11 mouse cellular contexts compared by ENCODE assay signal in the genomic region with DNA sequence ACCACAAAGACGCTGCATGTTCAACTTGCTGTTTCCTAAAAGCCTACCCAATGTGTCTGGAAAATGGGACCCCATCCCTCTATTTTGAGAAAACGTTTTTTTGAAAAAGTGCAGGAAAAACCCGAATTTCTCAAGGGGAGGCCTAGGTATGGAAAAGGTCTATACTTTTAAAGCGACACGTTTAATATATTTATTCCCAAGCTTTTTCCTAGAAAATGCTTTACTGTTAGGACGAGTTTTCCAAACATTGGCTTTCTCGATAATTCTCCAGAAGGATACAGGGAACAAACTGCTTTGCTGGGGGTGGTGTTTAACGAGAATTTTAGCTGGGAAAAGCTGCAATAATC. TPM values are rescaled to one million over a fixed set of nuclear protein-coding genes. Genes with fewer than 3 reads are reported as not detected.
DNase-seq lines count a peak whose midpoint lies in the region; ATAC-seq and TF ChIP-seq lines count a peak whose summit lies in the region.
"Had no signal": no experiment of that assay in that cellular context is flagged by ENCODE, and none has a peak within 500 bp of the region (broad histone marks: within the 10 kb centered on the region; RNA-seq: fewer than 3 reads in every experiment).

No protein-coding gene starts in this region.

- DNase-seq in gastrocnemius, adult 2 months = no peak
- no peak for DNase-seq in gastrocnemius, postnatal 25 days
- DNase-seq in liver, embryonic 11.5 days (ENCODE audit: low spot score) = no peak
- no peak for DNase-seq in liver
- DNase-seq in intestine, embryonic 14.5 days (ENCODE audit: low spot score) = no peak
- DNase-seq in urinary bladder, postnatal 25 days (ENCODE audit: low spot score) = no peak
- DNase-seq in testis, postnatal 14 days (ENCODE audit: low spot score) = no peak
- DNase-seq: kidney, postnatal 25 days had no signal

- ATAC-seq in liver, embryonic 11.5 days (replicated peaks; ENCODE audit: low FRiP score) = no peak
- no peak for ATAC-seq in intestine, embryonic 14.5 days (replicated peaks; ENCODE audit: low FRiP score, low TSS enrichment, low read depth)
- no peak for ATAC-seq in neural tube, embryonic 15.5 days (ENCODE audit: low FRiP score)
- ATAC-seq: Patski had no signal

- 21% methylated on average over 8 of the region's 8 CpGs for WGBS in liver, embryonic 11.5 days
- 30% methylated on average over 8 of the region's 8 CpGs for WGBS in intestine, embryonic 14.5 days
- 21% methylated on average over 8 of the region's 8 CpGs for WGBS in neural tube, embryonic 15.5 days

- no peaks in the 10 kb centered on the region for H3K9me3 ChIP-seq in liver, embryonic 11.5 days (ENCODE audit: control insufficient read depth, low read length)
- H3K9me3 ChIP-seq in intestine, embryonic 14.5 days (ENCODE audit: control insufficient read depth, low read length) = no peaks in the 10 kb centered on the region
- H3K9me3 ChIP-seq in neural tube, embryonic 15.5 days (replicated peaks) = no peaks in the 10 kb centered on the region
- H3K9me3 ChIP-seq: embryonic facial prominence, embryonic 12.5 days had no signal

- no peak overlapping the region for H3K9ac ChIP-seq in liver, embryonic 11.5 days (ENCODE audit: low read depth, low read length)
- peak overlapping the region; percentile 46 for H3K9ac ChIP-seq in intestine, embryonic 14.5 days (ENCODE audit: low read length)
- no peak overlapping the region for H3K9ac ChIP-seq in neural tube, embryonic 15.5 days (replicated peaks)
- H3K9ac ChIP-seq: embryonic facial prominence, embryonic 12.5 days had no signal

- H3K27me3 ChIP-seq in liver, embryonic 11.5 days (replicated peaks; ENCODE audit: control insufficient read depth, insufficient read depth, low read length) = peaks cover 42% of the 10 kb centered on the region
- peaks cover 20% of the 10 kb centered on the region for H3K27me3 ChIP-seq in intestine, embryonic 14.5 days (replicated peaks; ENCODE audit: control insufficient read depth, insufficient read depth, low read length)
- H3K27me3 ChIP-seq in neural tube, embryonic 15.5 days (replicated peaks) = no peaks in the 10 kb centered on the region
- H3K27me3 ChIP-seq: Patski had no signal

- intact Hi-C loops in gastrocnemius, adult 2 months (cut with DNase I) = loop anchor here (5.0 kb wide), 1 partner anchor 828 kb away; no protein-coding TSS in a partner anchor

- peak overlapping the region; percentile 65 for H3K4me2 ChIP-seq in liver, embryonic 11.5 days
- peak overlapping the region; percentile 59 for H3K4me2 ChIP-seq in intestine, embryonic 14.5 days (ENCODE audit: low read length)
- H3K4me2 ChIP-seq in neural tube, embryonic 15.5 days = peak overlapping the region; percentile 53
- H3K4me2 ChIP-seq: embryonic facial prominence, embryonic 12.5 days had no signal

- peaks cover 4% of the 10 kb centered on the region; the same call in 1 of the 2 replicates for H3K4me1 ChIP-seq in liver, embryonic 11.5 days (replicated peaks; ENCODE audit: control insufficient read depth, insufficient read depth, low read length)
- H3K4me1 ChIP-seq in intestine, embryonic 14.5 days (replicated peaks; ENCODE audit: control insufficient read depth, insufficient read depth, low read length) = peaks cover 22% of the 10 kb centered on the region
- H3K4me1 ChIP-seq in neural tube, embryonic 15.5 days = peaks cover 32% of the 10 kb centered on the region
- H3K4me1 ChIP-seq: embryonic facial prominence, embryonic 12.5 days had no signal

- H3K36me3 ChIP-seq in liver, embryonic 11.5 days (ENCODE audit: control insufficient read depth, insufficient read depth, low read length) = no peaks in the 10 kb centered on the region
- H3K36me3 ChIP-seq in intestine, embryonic 14.5 days (ENCODE audit: control insufficient read depth, insufficient read depth, low read length) = no peaks in the 10 kb centered on the region
- no peaks in the 10 kb centered on the region for H3K36me3 ChIP-seq in neural tube, embryonic 15.5 days
- H3K36me3 ChIP-seq: embryonic facial prominence, embryonic 12.5 days had no signal

- H3K4me3 ChIP-seq in gastrocnemius, adult 2 months = peak overlapping the region; percentile 52
- no peak overlapping the region for H3K4me3 ChIP-seq in liver, embryonic 11.5 days (ENCODE audit: low read depth, low read length)
- H3K4me3 ChIP-seq in intestine, embryonic 14.5 days (ENCODE audit: low read depth, low read length) = peak overlapping the region; percentile 27
- H3K4me3 ChIP-seq in neural tube, embryonic 15.5 days (replicated peaks) = peak overlapping the region; percentile 25; the same call in 1 of the 2 replicates
- H3K4me3 ChIP-seq: embryonic facial prominence, embryonic 12.5 days had no signal

- no peak for TF ChIP-seq CTCF in gastrocnemius, adult 2 months (IDR thresholded peaks at IDR 0.05)

- peak overlapping the region; percentile 72 for H3K27ac ChIP-seq in gastrocnemius, adult 2 months
- no peak overlapping the region for H3K27ac ChIP-seq in liver, embryonic 11.5 days (ENCODE audit: low read depth, low read length)
- H3K27ac ChIP-seq in intestine, embryonic 14.5 days (ENCODE audit: low read depth) = 0 out of 2 replicates have a peak overlapping the region, but pooled peaks have one; percentile 40
- H3K27ac ChIP-seq in neural tube, embryonic 15.5 days (replicated peaks) = peak overlapping the region; percentile 70
- H3K27ac ChIP-seq: embryonic facial prominence, embryonic 12.5 days had no signal

RNA-seq across cellular contexts. Expression of gene Skap2, which starts 6.8 kb away (rescaled TPM):
- 1 to 10 TPM; 1.9 to 4.0 TPM for total RNA-seq in gastrocnemius, adult 2 months (2021)
- total RNA-seq in gastrocnemius, postnatal 25 days (2021) = 1 to 10 TPM; 2.1 to 6.6 TPM
- polyA plus RNA-seq in liver, embryonic 11.5 days (2014; fragmentation: Nextera tagmentation; extraction: Ambion mirVana) = 33.9 and 35.5 TPM in 2 replicates
- polyA plus RNA-seq in intestine, embryonic 14.5 days (2014; fragmentation: Nextera tagmentation; extraction: Ambion mirVana) = 36.9 and 43.9 TPM in 2 replicates
- polyA plus RNA-seq in neural tube, embryonic 15.5 days (2015; fragmentation: Nextera tagmentation; extraction: Ambion mirVana) = 29.5 and 30.1 TPM in 2 replicates
